Mouse (Mus musculus) CH12.LX (cell line): ENCODE results near the gene Pias4.
"Not testable (repeated sequence)": the region's sequence is repeated elsewhere in the genome, so short reads cannot be mapped to it uniquely, and the experiment has no call there.

Experiments used
- MAFK ChIP-seq: IDR thresholded peaks from 2 replicates; pipeline ENCODE4 v1.6.1; 2011; ENCODE audit warnings: low read length, improper control_type of control experiment; ENCODE audit not compliant: insufficient replicate concordance
- POLR2A ChIP-seq: IDR thresholded peaks from 2 replicates; pipeline ENCODE4 v1.6.1; 2011; ENCODE audit warnings: low read depth, mild to moderate bottlenecking, improper control_type of control experiment, low read length

DNA sequence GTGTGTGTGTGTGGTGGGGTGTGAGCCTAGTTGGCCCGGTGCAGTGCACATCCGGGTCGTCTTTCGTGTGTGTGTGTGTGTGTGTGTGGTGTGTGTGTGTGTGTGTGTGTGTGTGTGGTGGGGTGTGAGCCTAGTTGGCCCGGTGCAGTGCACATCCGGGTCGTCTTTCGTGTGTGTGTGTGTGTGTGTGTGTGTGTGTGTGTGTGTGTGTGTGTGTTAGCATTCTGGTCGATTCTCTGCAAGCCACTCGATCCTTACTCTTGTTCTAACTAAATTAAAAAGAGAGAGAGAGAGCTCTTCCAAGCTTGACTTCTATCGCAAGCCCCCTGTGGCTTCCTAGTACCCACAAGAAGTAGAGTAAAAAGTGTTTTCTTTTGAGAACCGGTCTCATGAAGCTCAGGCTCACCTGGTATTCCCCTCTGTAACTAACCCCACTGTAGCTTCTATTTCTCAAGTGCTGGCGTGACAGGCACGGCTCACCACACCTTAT is 1.7 kb upstream of the Pias4 start:
- TF ChIP-seq MAFK, POLR2A: not testable (repeated sequence)
